Mouse (Mus musculus): ENCODE measurements at regions not wholly inside any gene's neighbourhood (a gene's known extent, or its start where the extent isn't known, plus 50 kb on each side); places are given as distances from the start of the nearest gene placed in this dataset.
A peak's percentile ranks its signal among the peaks of the same experiment; 100 is the strongest.
"Not testable (repeated sequence)": the region's sequence is repeated elsewhere in the genome, so short reads cannot be mapped to it uniquely, and the experiment has no call there.

DNA sequence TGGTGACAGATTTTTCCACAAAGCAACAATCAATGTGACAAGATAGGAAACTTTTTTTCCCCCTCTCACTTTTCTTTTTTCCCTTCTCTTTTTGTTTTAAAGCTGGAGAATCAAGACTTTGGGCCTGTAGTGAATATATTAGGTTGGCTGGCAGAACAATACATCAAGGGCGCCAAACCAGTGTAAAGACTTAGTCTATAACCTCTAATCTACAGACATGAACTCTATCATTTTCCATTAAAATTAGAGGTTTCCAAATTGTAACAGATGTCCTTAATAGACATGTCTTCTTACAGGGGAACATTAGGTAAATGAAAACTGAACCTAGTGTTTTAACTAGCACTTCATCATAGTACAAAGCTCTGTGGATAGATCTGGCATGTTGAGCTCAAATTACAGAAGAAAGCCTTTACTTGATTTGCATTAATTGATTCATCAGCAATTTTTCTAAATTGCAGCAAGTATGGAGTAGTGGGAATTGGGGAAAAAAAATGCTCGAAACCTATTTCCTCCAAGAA, 937.0 kb downstream of the Robo1 start:
- no peak for DNase-seq (ENCODE audit: low spot score in 2 of 2)
- intact Hi-C loops (cut with DNase I): no loop called here

DNA sequence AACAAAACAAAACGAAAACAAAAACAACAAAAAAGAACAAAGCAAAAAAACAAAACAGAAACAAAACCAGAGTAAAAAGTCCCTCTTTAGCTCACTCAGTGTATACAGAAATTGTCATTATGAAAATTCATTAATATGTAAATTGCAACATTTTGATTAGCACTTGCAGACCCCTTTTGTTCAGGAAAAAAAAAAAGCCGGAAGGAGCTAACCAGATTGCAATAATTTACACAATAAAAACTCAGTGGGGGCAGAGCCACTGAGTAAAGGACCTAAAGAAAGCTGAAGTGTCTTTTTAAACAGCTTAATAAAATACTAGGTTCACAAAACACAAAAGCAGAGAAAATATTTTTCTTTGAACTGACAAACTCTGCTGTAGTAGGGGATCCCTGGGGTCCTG, 922.5 kb downstream of the Robo1 start:
- intact Hi-C loops (cut with DNase I): no loop called here
- no peak for DNase-seq (ENCODE audit: low spot score in 2 of 2)

DNA sequence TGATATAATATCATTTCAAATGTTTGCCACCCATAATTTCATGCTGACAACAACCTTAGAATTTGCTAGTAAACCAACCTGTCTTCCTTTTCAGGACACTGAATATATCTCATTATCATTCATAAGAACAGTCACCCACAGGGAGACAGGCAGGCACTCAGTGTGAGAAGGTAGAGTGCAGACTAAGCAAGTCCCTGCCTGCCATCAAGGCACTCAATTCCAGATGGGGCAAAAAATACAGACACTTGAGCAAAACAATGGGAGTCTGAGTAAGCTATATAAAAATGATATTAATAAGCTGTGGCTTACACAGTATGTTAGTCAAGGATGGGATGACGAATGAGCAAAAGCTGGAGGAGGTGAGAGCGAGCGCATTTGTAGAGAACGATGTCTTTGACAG, 909.4 kb downstream of the Robo1 start:
- DNase-seq (ENCODE audit: low spot score in 2 of 2): no peak
- intact Hi-C loops (cut with DNase I): no loop called here

DNA sequence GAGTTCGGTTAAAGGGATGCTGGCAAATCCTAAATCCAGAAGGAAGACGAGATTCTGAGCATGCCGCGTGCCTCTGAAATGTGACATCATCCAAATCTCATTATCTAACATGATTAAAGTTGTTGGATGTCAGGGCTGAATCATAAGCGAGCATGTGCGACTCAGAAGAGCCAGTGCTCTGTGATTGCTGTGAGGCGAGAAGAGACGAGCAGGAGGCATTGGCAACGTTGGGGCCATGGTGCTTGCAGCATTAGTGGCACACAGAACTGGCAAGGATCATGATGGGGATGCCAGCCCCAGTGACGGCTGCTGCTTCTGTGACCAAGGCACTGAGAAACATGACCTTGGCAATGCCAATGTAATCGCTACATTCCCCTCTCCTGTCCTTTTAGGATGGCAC, 895.4 kb downstream of the Robo1 start:
- intact Hi-C loops (cut with DNase I): no loop called here
- DNase-seq (ENCODE audit: low spot score in 2 of 2): peak in 1 of 2 experiments; percentile 3

DNA sequence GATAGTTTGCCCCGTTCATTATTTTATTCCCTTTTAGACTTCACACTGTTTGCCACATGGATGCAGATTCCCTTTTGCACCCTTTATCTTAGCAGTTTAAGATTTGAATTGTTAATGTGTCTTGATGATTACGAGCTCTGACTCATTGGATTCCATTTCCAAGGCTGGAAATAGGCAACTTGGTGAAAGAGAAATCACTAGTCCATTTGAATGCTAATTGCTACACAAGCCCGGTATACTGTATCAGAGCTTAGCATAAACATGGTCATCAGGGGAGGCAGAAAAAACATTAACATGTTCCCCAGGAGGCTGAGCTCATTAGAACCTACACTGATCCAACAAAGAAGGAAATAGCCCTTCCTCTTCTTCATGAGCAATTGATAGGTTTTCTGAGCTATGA, 892.9 kb downstream of the Robo1 start:
- no peak for DNase-seq (ENCODE audit: low spot score in 2 of 2)
- intact Hi-C loops (cut with DNase I): no loop called here

DNA sequence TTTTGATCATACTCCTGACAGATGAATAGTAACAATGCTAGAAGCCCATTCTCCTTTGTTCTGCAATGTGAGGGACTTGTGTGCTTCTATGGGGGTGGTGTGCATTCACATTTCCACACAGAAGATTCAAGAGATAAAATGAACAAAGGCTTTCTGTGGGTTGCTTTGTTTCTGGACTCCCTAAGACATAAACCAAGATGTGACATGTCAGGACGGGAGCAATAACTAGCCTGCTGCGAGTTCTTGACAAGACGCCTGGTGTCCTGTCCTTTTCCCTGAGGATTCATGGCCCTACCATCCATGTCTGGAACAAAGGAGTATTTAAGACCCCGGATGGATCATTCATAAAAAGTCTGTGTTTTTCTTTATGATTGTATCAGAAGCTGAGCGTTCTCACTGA, 874.7 kb downstream of the Robo1 start:
- no peak for DNase-seq (ENCODE audit: low spot score in 2 of 2)
- intact Hi-C loops (cut with DNase I): no loop called here

DNA sequence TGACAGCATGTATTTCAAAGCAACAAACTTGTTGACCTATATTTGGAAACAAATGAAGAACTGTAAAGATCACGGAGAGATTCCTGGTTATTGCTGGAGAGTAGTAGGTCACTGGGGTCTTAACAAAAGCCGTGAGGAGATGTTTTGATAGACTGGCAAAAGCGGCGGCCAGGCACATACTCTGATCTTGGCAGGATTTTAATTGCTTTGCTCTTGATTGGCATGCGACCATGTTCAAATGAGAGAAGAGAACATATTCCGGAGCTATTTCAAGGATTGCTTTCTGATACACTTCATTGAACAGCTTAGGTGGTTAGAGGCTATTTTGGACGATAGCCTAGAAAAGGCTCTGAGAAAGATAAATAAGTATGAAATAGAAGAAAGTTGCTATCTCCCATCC, 874.2 kb downstream of the Robo1 start:
- DNase-seq (ENCODE audit: low spot score in 2 of 2): peak in 1 of 2 experiments; percentile 6
- intact Hi-C loops (cut with DNase I): no loop called here

DNA sequence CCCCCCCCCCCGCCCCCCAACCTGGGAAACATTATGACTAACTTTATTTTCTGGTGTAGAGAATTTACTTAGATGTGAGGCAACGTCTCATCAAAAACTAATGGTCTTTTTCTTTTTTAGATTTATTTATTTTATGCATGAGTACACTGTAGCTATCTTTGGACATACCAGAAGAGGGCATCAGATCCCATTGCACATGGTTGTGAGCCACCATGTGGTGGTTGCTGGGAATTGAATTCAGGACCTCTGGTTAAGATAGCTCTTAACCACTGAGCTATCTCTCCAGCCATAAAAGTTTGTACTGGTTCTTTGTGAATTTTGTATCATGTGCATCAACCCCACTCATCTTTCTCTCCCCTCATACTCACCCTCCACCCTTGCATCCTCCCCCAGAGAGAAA, 847.3 kb downstream of the Robo1 start:
- intact Hi-C loops (cut with DNase I): no loop called here
- no peak for DNase-seq (ENCODE audit: low spot score in 2 of 2)

DNA sequence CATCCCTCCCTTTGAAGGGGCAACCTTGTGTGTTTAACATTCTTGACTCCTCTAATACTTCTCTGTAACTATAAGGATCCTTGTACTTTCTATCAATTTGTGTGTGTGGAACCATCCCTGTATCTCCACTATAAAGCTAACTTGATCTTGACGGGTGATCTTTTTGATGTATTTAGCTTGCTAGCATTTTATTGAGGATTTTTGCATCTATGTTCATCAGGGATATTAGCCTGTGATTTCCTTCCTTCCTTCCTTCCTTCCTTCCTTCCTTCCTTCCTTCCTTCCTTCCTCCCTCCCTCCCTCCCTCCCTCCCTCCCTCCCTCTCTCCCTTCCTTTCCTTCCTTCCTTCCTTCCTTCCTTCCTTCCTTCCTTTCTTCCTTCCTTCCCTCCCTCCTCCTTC, 819.8 kb downstream of the Robo1 start:
- DNase-seq (ENCODE audit: low spot score in 2 of 2); intact Hi-C loops (cut with DNase I): not testable (repeated sequence)

DNA sequence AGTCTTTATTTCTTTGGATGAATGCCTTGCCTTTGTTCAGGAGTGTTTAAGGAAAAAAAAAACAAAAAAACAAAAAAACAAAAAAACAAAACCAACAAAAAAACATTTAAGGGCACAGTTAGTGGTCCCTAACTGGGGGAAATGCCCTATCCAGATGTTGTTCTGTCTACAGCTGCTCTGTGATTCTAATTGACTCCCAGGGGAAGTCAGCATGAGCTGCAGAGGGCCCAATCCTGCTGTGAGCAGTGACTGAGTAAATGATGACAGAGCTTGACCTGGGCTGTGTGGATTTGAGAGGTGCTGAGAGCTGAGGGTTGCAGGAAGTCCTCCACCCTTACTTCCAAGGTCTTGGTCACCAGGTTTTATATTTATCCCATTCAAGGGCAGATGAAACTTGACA, 812.5 kb downstream of the Robo1 start:
- intact Hi-C loops (cut with DNase I): no loop called here
- no peak for DNase-seq (ENCODE audit: low spot score in 2 of 2)

DNA sequence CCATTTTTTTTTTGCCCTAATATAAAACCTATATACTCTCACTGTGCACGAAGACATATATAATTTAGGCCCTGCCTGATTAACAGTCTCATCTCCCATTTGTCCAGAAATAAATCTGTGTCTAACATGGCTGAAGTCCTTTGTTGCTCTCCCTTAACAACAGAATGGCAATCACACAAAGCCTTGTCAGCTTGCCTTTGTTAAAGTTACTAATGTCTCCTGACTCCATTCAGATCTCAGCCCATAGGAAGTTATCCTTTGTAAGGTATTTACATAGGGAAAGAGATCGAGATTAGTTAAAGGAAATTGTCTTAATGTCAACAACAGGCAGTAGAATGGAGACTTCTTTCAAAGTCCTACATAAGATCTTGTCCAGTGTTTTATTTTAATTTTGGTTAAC, 809.2 kb downstream of the Robo1 start:
- no peak for DNase-seq (ENCODE audit: low spot score in 2 of 2)

DNA sequence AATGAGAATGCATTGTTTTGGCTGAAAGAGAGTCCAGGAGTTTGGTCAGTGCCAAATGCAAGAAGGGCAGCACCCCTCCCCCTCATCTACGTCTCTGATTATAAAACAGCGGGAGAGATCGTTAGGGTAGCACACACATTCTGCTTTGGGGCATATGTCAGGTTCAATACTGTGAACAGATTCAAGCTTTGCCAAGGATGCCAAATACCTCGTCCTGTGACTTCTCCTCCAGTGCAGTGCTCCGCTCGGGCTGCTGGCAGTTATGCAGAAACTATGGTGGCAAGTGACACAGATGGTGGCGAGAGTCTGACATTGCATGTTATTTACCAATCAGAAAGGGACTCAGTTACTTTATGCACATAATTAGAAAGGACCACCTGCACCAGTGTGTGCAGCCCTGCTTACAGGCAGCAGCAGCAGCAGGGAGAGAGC, 799.9 kb downstream of the Robo1 start:
- DNase-seq (ENCODE audit: low spot score in 2 of 2): no peak
- intact Hi-C loops (cut with DNase I): no loop called here

More for the DNA sequence above, 809.2 kb downstream of the Robo1 start:
- intact Hi-C loops (cut with DNase I): no loop called here

DNA sequence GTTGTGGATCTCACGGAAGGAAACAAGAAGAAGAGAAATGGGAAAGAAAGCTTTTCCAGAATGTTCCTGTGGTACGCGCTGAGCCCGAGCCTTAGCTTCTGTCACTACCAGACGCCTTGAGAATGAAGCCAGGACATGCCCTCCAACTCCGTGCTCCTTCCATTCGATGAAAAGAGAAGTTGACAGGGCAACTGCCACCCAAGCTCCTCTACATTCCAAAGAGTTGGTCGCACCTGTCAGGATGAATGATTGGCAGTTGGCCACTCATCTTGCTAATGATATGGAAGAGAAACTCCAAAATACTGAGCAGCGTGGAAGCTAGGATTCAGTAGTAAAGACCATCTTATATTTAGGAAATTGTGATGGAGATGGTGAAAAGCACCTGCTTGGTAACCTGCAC, 799.5 kb downstream of the Robo1 start:
- no peak for DNase-seq (ENCODE audit: low spot score in 2 of 2)
- intact Hi-C loops (cut with DNase I): no loop called here

DNA sequence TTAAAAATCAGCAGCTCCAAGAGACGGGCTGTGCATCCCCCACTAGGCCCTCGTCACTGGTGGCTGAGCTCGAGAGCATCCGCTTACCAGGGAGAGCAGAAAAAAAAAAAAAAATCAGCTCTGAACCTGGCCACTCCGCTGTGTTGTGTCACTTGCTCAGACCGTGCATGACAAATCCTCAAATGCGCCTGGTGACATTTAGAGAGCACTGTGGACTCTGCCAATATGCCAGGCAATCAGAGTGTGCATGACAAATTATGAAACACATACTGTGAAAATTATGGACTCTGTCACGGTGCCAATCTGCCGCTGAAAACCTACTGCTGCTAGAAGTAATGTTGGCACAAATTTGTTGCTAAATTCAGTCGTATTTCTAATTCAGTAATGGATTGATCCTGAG, 797.4 kb downstream of the Robo1 start:
- DNase-seq (ENCODE audit: low spot score in 2 of 2): peak; percentile 57 to 76
- intact Hi-C loops (cut with DNase I): no loop called here

DNA sequence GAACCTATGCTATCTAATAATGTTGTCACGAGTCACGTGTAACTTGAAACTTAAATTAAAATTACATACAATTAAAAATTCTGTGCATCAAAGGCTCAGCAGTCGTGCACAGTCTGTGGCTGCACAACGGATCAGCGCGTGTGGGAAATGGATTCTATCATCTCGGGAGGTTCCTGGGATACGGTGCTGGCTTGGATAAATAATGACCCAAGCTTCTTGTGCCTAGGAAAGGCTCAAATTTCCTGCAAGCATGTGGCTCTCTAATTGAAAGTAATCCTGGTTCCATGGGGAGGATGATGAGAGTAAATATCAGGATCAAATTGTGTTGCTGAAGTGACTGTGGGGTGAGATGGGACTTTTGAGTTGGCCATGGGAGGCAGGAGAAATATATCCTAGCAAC, 792.2 kb downstream of the Robo1 start:
- intact Hi-C loops (cut with DNase I): no loop called here
- no peak for DNase-seq (ENCODE audit: low spot score in 2 of 2)

DNA sequence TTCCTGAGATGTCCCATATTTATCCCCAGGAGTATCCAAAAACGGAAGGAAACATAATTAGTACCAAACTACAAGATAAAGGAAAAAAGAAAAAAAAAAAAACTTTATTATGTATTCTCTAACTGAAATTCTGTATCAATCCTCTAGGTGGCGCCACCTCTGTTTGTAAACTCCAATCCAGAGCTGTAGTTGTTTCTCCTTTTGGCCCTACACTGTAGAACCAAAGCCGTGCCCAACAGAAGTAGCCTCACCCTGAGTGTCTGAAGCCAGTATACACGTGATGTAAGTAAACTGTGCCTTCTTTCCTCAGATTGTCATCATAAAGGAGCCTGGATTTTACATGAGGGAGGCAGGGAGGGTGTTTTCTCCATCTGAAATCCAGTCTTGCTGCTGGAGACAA, 790.7 kb downstream of the Robo1 start:
- peak; percentile 22 to 39 for DNase-seq (ENCODE audit: low spot score in 2 of 2)
- intact Hi-C loops (cut with DNase I): loop anchor here (5.0 kb wide), 1 partner anchor 1314 kb away; the partner anchor contains the start of gene Robo2

DNA sequence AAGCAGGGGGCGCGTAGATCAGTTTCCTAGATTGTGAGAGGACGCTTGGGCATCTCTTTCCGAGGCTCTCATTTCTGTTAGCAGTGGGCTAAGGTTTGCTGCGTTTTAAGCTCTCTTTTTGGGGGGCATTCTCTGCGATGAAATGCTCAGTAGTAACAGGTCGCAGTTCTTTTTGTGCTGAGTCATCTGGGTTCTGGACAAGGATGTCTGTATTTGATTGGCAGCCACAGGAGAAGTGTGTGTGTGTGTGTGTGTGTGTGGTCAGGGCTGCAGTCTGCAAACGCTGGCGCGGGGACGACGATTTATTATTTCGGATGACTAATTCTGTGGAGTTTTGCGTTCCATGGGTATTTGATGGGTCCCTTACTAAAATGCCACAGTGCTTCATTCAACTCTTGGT, 789.1 kb downstream of the Robo1 start:
- DNase-seq (ENCODE audit: low spot score in 2 of 2): no peak
- intact Hi-C loops (cut with DNase I): loop anchor here (5.0 kb wide), 1 partner anchor 1315 kb away; the partner anchor contains the start of gene Robo2

DNA sequence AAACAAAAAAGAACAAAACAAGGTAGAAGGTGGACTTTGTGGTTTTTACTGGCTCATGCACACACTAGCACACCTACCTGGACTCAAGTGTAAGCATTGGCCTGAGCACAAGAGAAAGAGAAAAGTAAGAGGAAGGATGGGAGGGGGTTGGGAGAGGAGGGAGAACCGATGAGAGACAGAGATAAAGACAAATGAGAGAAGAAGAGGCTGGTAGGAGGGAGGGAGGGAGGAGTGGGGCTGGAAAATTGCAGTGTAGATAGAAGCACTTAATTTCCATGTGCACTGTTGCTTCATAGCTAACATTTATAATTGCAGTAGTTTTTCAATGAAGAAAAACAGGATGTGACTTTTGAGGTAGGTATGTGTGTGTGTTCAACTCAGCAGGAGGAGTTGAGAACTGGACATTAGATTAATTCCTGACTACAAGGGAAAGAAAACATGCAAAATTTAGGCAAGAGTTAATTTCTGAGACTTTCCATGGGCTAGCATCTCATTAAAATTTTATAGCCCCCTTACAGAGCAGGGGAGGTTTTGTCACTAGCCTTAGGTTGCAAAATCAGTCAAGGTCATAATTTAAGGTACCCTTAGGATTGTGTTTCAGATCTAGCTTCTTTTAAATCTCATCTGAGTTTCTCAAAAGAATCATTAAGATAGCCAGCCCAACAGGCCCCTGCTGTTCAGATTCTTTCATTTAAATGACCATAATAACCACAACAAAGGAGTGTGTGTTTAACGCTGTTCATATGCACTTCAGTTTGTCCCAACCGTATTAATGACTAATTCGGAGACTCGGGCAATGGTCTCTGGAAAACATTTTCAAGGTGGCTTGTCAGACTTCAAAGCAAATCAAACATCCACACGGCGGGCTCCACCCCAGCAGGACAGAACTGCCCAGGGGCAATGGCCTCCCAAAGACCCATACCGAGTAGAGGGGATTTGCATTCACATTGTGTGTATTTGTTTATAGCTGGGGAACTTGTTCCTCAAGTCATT, 788.3 kb downstream of the Robo1 start:
- no peak for DNase-seq (ENCODE audit: low spot score in 2 of 2)
- intact Hi-C loops (cut with DNase I): loop anchor here (5.0 kb wide), 1 partner anchor 1316 kb away; the partner anchor contains the start of gene Robo2
